Mouse (Mus musculus) stomach, postnatal 0 days (tissue): ENCODE measurements around the gene Med24.

Experiments used
- CTCF ChIP-seq: IDR thresholded peaks from 2 replicates; pipeline ENCODE4 v1.5.1; 2016; ENCODE audit warnings: antibody characterized with exemption, low read depth, mild to moderate bottlenecking, moderate library complexity
- EP300 ChIP-seq: optimal IDR thresholded peaks from 2 replicates; pipeline ENCODE3; 2016; ENCODE audit warnings: antibody characterized with exemption

- TF ChIP-seq CTCF (no peak), EP300 (no peak)
These were observed 45.5 kb upstream of the Med24 start, which contains the start of gene Nr1d1 for GRCm38 (mm10) chr11:98774582-98775347.
